Mouse (Mus musculus): ENCODE data around the gene Pth1r.

The Pth1r gene

GRCm38 (mm10) chr9:110718071-110718470 is 28.9 kb downstream of the Pth1r start:
- DNase-seq (ENCODE audit: low read depth in 2 of 2, low spot score in 2 of 2): no peak

- peak; percentile 26 to 46 for DNase-seq (ENCODE audit: low read depth in 2 of 2, low spot score in 2 of 2)
These were observed 30.2 kb downstream of the Pth1r start for GRCm38 (mm10) chr9:110716775-110717174.

- no peak for DNase-seq (ENCODE audit: low read depth in 2 of 2, low spot score in 2 of 2)
These were observed 31.5 kb downstream of the Pth1r start for GRCm38 (mm10) chr9:110715426-110715825.

GRCm38 (mm10) chr9:110713389-110713788 is 33.6 kb downstream of the Pth1r start:
- no peak for DNase-seq (ENCODE audit: low read depth in 2 of 2, low spot score in 2 of 2)

GRCm38 (mm10) chr9:110712545-110712944 is 34.4 kb downstream of the Pth1r start:
- no peak for DNase-seq (ENCODE audit: low read depth in 2 of 2, low spot score in 2 of 2)

- no peak for DNase-seq (ENCODE audit: low read depth in 2 of 2, low spot score in 2 of 2)
These were observed 34.9 kb downstream of the Pth1r start for GRCm38 (mm10) chr9:110711996-110712395.

GRCm38 (mm10) chr9:110711532-110711931 is 35.4 kb downstream of the Pth1r start:
- no peak for DNase-seq (ENCODE audit: low read depth in 2 of 2, low spot score in 2 of 2)

GRCm38 (mm10) chr9:110709640-110710258 is 37.2 kb downstream of the Pth1r start:
- DNase-seq (ENCODE audit: low read depth in 2 of 2, low spot score in 2 of 2): peak; percentile 78 to 84

- DNase-seq (ENCODE audit: low read depth in 2 of 2, low spot score in 2 of 2): no peak
These were observed 40.2 kb downstream of the Pth1r start for GRCm38 (mm10) chr9:110706784-110707183.

- no peak for DNase-seq (ENCODE audit: low read depth in 2 of 2, low spot score in 2 of 2)
These were observed 43.0 kb downstream of the Pth1r start for GRCm38 (mm10) chr9:110703951-110704350.

- no peak for DNase-seq (ENCODE audit: low read depth in 2 of 2, low spot score in 2 of 2)
These were observed 44.1 kb downstream of the Pth1r start for GRCm38 (mm10) chr9:110702848-110703247.

- no peak for DNase-seq (ENCODE audit: low read depth in 2 of 2, low spot score in 2 of 2)
These were observed 45.6 kb downstream of the Pth1r start for GRCm38 (mm10) chr9:110701114-110702032.

GRCm38 (mm10) chr9:110699574-110699973 is 47.4 kb downstream of the Pth1r start:
- no peak for DNase-seq (ENCODE audit: low read depth in 2 of 2, low spot score in 2 of 2)

GRCm38 (mm10) chr9:110697465-110697864 is 49.5 kb downstream of the Pth1r start:
- DNase-seq (ENCODE audit: low read depth in 2 of 2, low spot score in 2 of 2): no peak

GRCm38 (mm10) chr9:110696427-110696826 is 50.5 kb downstream of the Pth1r start:
- DNase-seq (ENCODE audit: low read depth in 2 of 2, low spot score in 2 of 2): no peak

- DNase-seq (ENCODE audit: low read depth in 2 of 2, low spot score in 2 of 2): no peak
These were observed 51.7 kb downstream of the Pth1r start for GRCm38 (mm10) chr9:110695165-110695755.

GRCm38 (mm10) chr9:110689261-110689779 is 57.6 kb downstream of the Pth1r start:
- no peak for DNase-seq (ENCODE audit: low read depth in 2 of 2, low spot score in 2 of 2)

- no peak for DNase-seq (ENCODE audit: low read depth in 2 of 2, low spot score in 2 of 2)
These were observed 59.1 kb downstream of the Pth1r start for GRCm38 (mm10) chr9:110687846-110688245.

GRCm38 (mm10) chr9:110687061-110687460 is 59.9 kb downstream of the Pth1r start:
- DNase-seq (ENCODE audit: low read depth in 2 of 2, low spot score in 2 of 2): no peak

GRCm38 (mm10) chr9:110686472-110686871 is 60.5 kb downstream of the Pth1r start:
- DNase-seq (ENCODE audit: low read depth in 2 of 2, low spot score in 2 of 2): no peak

GRCm38 (mm10) chr9:110685591-110685990 is 61.4 kb downstream of the Pth1r start:
- DNase-seq (ENCODE audit: low read depth in 2 of 2, low spot score in 2 of 2): no peak

- no peak for DNase-seq (ENCODE audit: low read depth in 2 of 2, low spot score in 2 of 2)
These were observed 61.8 kb downstream of the Pth1r start for GRCm38 (mm10) chr9:110685187-110685586.
